Mouse (Mus musculus): Measurements from ENCODE around the gene Ptprj.

GRCm38 (mm10) chr2:90559688-90560196 is 20.7 kb downstream of the Ptprj start:
- TF ChIP-seq CTCF (IDR thresholded peaks at IDR 0.05; ENCODE audit: low read depth, low read length), result no peak
- no peak for TF ChIP-seq POLR2A (IDR thresholded peaks at IDR 0.05; ENCODE audit: borderline replicate concordance, low read depth, low read length)
